Comparison of ENCODE assay signal across 9 mouse cellular contexts in the genomic region with DNA sequence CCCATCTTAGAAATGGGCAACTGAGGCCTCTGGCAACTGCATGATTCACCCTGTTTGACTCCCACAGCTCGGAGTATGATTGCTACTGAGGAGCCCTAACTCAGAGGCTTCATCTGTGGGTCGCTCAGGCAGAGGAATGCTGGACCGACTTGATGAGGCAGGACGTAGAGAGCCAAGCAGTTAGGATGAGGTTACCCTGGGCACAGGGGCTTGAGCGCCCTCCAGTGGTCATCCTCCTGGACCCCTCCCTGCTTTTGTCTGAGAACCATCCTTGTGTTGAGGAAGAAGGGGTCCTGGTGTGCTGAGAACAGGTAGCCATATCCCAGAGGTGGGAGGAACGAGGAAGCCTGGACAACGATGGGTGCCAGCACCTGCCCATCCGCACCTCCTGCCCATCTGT.
DNase-seq lines count a peak whose midpoint lies in the region; ATAC-seq and TF ChIP-seq lines count a peak whose summit lies in the region.
"Had no signal": no experiment of that assay in that cellular context is flagged by ENCODE, and none has a peak within 500 bp of the region (broad histone marks: within the 10 kb centered on the region; RNA-seq: fewer than 3 reads in every experiment).

No protein-coding gene starts in this region.

- no peaks in the 10 kb centered on the region for H3K9me3 ChIP-seq in hindbrain, embryonic 10.5 days
- no peaks in the 10 kb centered on the region for H3K9me3 ChIP-seq in hindbrain, embryonic 16.5 days (ENCODE audit: control insufficient read depth, low read length)
- no peaks in the 10 kb centered on the region for H3K9me3 ChIP-seq in ES-Bruce4 (replicated peaks; ENCODE audit: control insufficient read depth, insufficient read depth, low read length, poor library complexity, severe bottlenecking)
- no peaks in the 10 kb centered on the region for H3K9me3 ChIP-seq in intestine, postnatal 0 days (ENCODE audit: control insufficient read depth)
- H3K9me3 ChIP-seq in midbrain, embryonic 13.5 days = no peaks in the 10 kb centered on the region
- H3K9me3 ChIP-seq: neural tube, embryonic 12.5 days had no signal

- no peak overlapping the region for H3K9ac ChIP-seq in hindbrain, embryonic 16.5 days (ENCODE audit: low read depth, low read length)
- no peak overlapping the region for H3K9ac ChIP-seq in ES-Bruce4 (ENCODE audit: low read depth, poor library complexity, severe bottlenecking)
- no peak overlapping the region for H3K9ac ChIP-seq in intestine, postnatal 0 days (ENCODE audit: low read depth, low read length)
- no peak overlapping the region for H3K9ac ChIP-seq in midbrain, embryonic 13.5 days (replicated peaks)
- H3K9ac ChIP-seq: neural tube, embryonic 12.5 days had no signal

- no peak overlapping the region for H3K27ac ChIP-seq in hindbrain, embryonic 10.5 days
- H3K27ac ChIP-seq in hindbrain, embryonic 16.5 days (ENCODE audit: low read depth, low read length) = no peak overlapping the region
- no peak overlapping the region for H3K27ac ChIP-seq in ES-Bruce4 (ENCODE audit: insufficient read depth, low read length)
- H3K27ac ChIP-seq in intestine, postnatal 0 days (ENCODE audit: low read depth, low read length) = no peak overlapping the region
- no peak overlapping the region for H3K27ac ChIP-seq in midbrain, embryonic 13.5 days
- H3K27ac ChIP-seq: neural tube, embryonic 12.5 days had no signal

- TF ChIP-seq CTCF in ES-Bruce4 (IDR thresholded peaks at IDR 0.05; ENCODE audit: low read depth, low read length) = peak; percentile 76
- TF ChIP-seq CTCF in intestine, postnatal 0 days (IDR thresholded peaks at IDR 0.05; ENCODE audit: low read depth) = peak; percentile 77

- H3K4me3 ChIP-seq in hindbrain, embryonic 10.5 days = no peak overlapping the region
- H3K4me3 ChIP-seq in hindbrain, embryonic 16.5 days (ENCODE audit: low read length) = no peak overlapping the region
- no peak overlapping the region for H3K4me3 ChIP-seq in ES-Bruce4 (ENCODE audit: low read depth, low read length)
- H3K4me3 ChIP-seq in intestine, postnatal 0 days (ENCODE audit: low read depth, low read length) = no peak overlapping the region
- H3K4me3 ChIP-seq in midbrain, embryonic 13.5 days (replicated peaks) = no peak overlapping the region
- H3K4me3 ChIP-seq: neural tube, embryonic 12.5 days had no signal

- no peak for ATAC-seq in hindbrain, embryonic 16.5 days
- peak; percentile 59; the same call in 1 of the 2 replicates for ATAC-seq in cerebellum, adult (ENCODE audit: insufficient number of reproducible peaks, low FRiP score, low TSS enrichment)
- no peak for ATAC-seq in intestine, postnatal 0 days
- peak; percentile 49; the same call in 1 of the 2 replicates for ATAC-seq in midbrain, embryonic 13.5 days

- 14% methylated on average over 8 of the region's 8 CpGs for WGBS in hindbrain, embryonic 10.5 days
- 14% methylated on average over 8 of the region's 8 CpGs for WGBS in hindbrain, embryonic 16.5 days
- WGBS in intestine, postnatal 0 days = 14% methylated on average over 8 of the region's 8 CpGs
- 10% methylated on average over 8 of the region's 8 CpGs for WGBS in midbrain, embryonic 13.5 days

- no peak overlapping the region for H3K4me2 ChIP-seq in hindbrain, embryonic 16.5 days (ENCODE audit: low read length)
- H3K4me2 ChIP-seq in intestine, postnatal 0 days (replicated peaks; ENCODE audit: low read depth) = no peak overlapping the region
- no peak overlapping the region for H3K4me2 ChIP-seq in midbrain, embryonic 13.5 days (replicated peaks)
- H3K4me2 ChIP-seq: neural tube, embryonic 12.5 days had no signal

- H3K4me1 ChIP-seq in hindbrain, embryonic 10.5 days (replicated peaks) = peaks cover 30% of the 10 kb centered on the region
- H3K4me1 ChIP-seq in hindbrain, embryonic 16.5 days (ENCODE audit: control insufficient read depth, insufficient read depth, low read depth, low read length) = peaks cover 5% of the 10 kb centered on the region; the same call in 1 of the 2 replicates
- no peaks in the 10 kb centered on the region for H3K4me1 ChIP-seq in ES-Bruce4 (ENCODE audit: control insufficient read depth, insufficient read depth, low read length)
- no peaks in the 10 kb centered on the region for H3K4me1 ChIP-seq in intestine, postnatal 0 days (replicated peaks; ENCODE audit: control insufficient read depth, insufficient read depth, low read length)
- peaks cover 17% of the 10 kb centered on the region; the same call in 1 of the 2 replicates for H3K4me1 ChIP-seq in midbrain, embryonic 13.5 days (replicated peaks)

- no peaks in the 10 kb centered on the region for H3K36me3 ChIP-seq in hindbrain, embryonic 10.5 days
- no peaks in the 10 kb centered on the region for H3K36me3 ChIP-seq in hindbrain, embryonic 16.5 days (ENCODE audit: control insufficient read depth, insufficient read depth, low read length)
- no peaks in the 10 kb centered on the region for H3K36me3 ChIP-seq in ES-Bruce4 (ENCODE audit: control insufficient read depth, insufficient read depth, low read length, poor library complexity, severe bottlenecking)
- no peaks in the 10 kb centered on the region for H3K36me3 ChIP-seq in intestine, postnatal 0 days (ENCODE audit: control insufficient read depth, insufficient read depth)
- H3K36me3 ChIP-seq in midbrain, embryonic 13.5 days = no peaks in the 10 kb centered on the region
- H3K36me3 ChIP-seq: neural tube, embryonic 12.5 days had no signal

- DNase-seq in hindbrain, embryonic 10.5 days (ENCODE audit: low spot score) = peak; percentile 65
- no peak for DNase-seq in layer of hippocampus, postnatal 14 days (ENCODE audit: low spot score in 2 of 2)
- no peak for DNase-seq in heart, adult 18-20 months

- no peak for TF ChIP-seq EP300 in ES-Bruce4 (IDR thresholded peaks at IDR 0.05; ENCODE audit: insufficient read depth, low read depth, low read length)

- H3K27me3 ChIP-seq in hindbrain, embryonic 10.5 days (ENCODE audit: insufficient read depth, poor library complexity, severe bottlenecking) = peaks cover 100% of the 10 kb centered on the region
- peaks cover 32% of the 10 kb centered on the region for H3K27me3 ChIP-seq in hindbrain, embryonic 16.5 days (replicated peaks; ENCODE audit: control insufficient read depth, insufficient read depth, low read length)
- H3K27me3 ChIP-seq in ES-Bruce4 (ENCODE audit: control insufficient read depth, insufficient read depth, low read length, poor library complexity, severe bottlenecking) = no peaks in the 10 kb centered on the region
- peaks cover 57% of the 10 kb centered on the region for H3K27me3 ChIP-seq in intestine, postnatal 0 days (replicated peaks; ENCODE audit: control insufficient read depth, insufficient read depth, low read length)
- peaks cover 90% of the 10 kb centered on the region for H3K27me3 ChIP-seq in midbrain, embryonic 13.5 days

- no peak for TF ChIP-seq POLR2A in ES-Bruce4 (IDR thresholded peaks at IDR 0.05; ENCODE audit: insufficient read depth, low read length)

Comparison
In these comparisons a context has a peak if more than half of its experiments do, and no peak if none do; other contexts are left out.
1. ATAC-seq: peak in cerebellum, adult (single experiment) and midbrain, embryonic 13.5 days (single experiment); none in hindbrain, embryonic 16.5 days (single experiment) and intestine, postnatal 0 days (single experiment).